Mouse (Mus musculus): Measurements from ENCODE around the gene Sirt3. TPM values are rescaled to one million over a fixed set of nuclear protein-coding genes. Genes with fewer than 3 reads are reported as not detected.

Sirt3 gene
- polyA plus RNA-seq, 1 experiment: 13.3 TPM

- H3K27me3 ChIP-seq (ENCODE audit: control insufficient read depth, insufficient read depth, low read length): no peaks in the 10 kb centered on the region
- H3K27ac ChIP-seq (ENCODE audit: insufficient read depth, low read length): no peak overlapping the region
- DNase-seq (ENCODE audit: low read depth in 1 of 2, low spot score in 2 of 2): no peak
- TF ChIP-seq CTCF (IDR thresholded peaks at IDR 0.05; ENCODE audit: extremely low read depth, insufficient read depth, insufficient read length, insufficient replicate concordance): no peak
- TF ChIP-seq POLR2A (IDR thresholded peaks at IDR 0.05; ENCODE audit: low read depth, low read length): no peak
- peaks cover 16% of the 10 kb centered on the region for H3K36me3 ChIP-seq (ENCODE audit: control insufficient read depth, insufficient read depth, low read length)
- no peak overlapping the region for H3K4me3 ChIP-seq (ENCODE audit: extremely low read depth, insufficient read depth, insufficient read length)
- peaks cover 10% of the 10 kb centered on the region for H3K4me1 ChIP-seq (ENCODE audit: control insufficient read depth, insufficient read depth, insufficient read length)
- WGBS: 91% methylated on average over 18 of the region's 18 CpGs
These were observed 27.6 kb downstream of the Sirt3 start for GRCm38 (mm10) chr7:140854483-140854882.

GRCm38 (mm10) chr7:140853386-140853785, 28.7 kb downstream of the Sirt3 start:
- WGBS: 82% methylated on average over 9 of the region's 9 CpGs
- no peaks in the 10 kb centered on the region for H3K27me3 ChIP-seq (ENCODE audit: control insufficient read depth, insufficient read depth, low read length)
- DNase-seq (ENCODE audit: low read depth in 1 of 2, low spot score in 2 of 2): no peak
- no peak overlapping the region for H3K4me3 ChIP-seq (ENCODE audit: extremely low read depth, insufficient read depth, insufficient read length)
- H3K4me1 ChIP-seq (ENCODE audit: control insufficient read depth, insufficient read depth, insufficient read length): peaks cover 6% of the 10 kb centered on the region
- TF ChIP-seq POLR2A (IDR thresholded peaks at IDR 0.05; ENCODE audit: low read depth, low read length) (no peak), CTCF (IDR thresholded peaks at IDR 0.05; ENCODE audit: extremely low read depth, insufficient read depth, insufficient read length, insufficient replicate concordance) (no peak)
- no peak overlapping the region for H3K27ac ChIP-seq (ENCODE audit: insufficient read depth, low read length)
- H3K36me3 ChIP-seq (ENCODE audit: control insufficient read depth, insufficient read depth, low read length): peaks cover 10% of the 10 kb centered on the region

- H3K36me3 ChIP-seq (ENCODE audit: control insufficient read depth, insufficient read depth, low read length): peaks cover 10% of the 10 kb centered on the region
- TF ChIP-seq POLR2A (IDR thresholded peaks at IDR 0.05; ENCODE audit: low read depth, low read length) (no peak), CTCF (IDR thresholded peaks at IDR 0.05; ENCODE audit: extremely low read depth, insufficient read depth, insufficient read length, insufficient replicate concordance) (no peak)
- H3K4me3 ChIP-seq (ENCODE audit: extremely low read depth, insufficient read depth, insufficient read length): no peak overlapping the region
- H3K27ac ChIP-seq (ENCODE audit: insufficient read depth, low read length): no peak overlapping the region
- DNase-seq (ENCODE audit: low read depth in 1 of 2, low spot score in 2 of 2): no peak
- no peaks in the 10 kb centered on the region for H3K27me3 ChIP-seq (ENCODE audit: control insufficient read depth, insufficient read depth, low read length)
- H3K4me1 ChIP-seq (ENCODE audit: control insufficient read depth, insufficient read depth, insufficient read length): no peaks in the 10 kb centered on the region
- 97% methylated on average over 4 of the region's 4 CpGs for WGBS
These were observed 30.2 kb downstream of the Sirt3 start for GRCm38 (mm10) chr7:140851916-140852315.

GRCm38 (mm10) chr7:140848591-140848990, 33.5 kb downstream of the Sirt3 start:
- no peak for TF ChIP-seq CTCF (IDR thresholded peaks at IDR 0.05; ENCODE audit: extremely low read depth, insufficient read depth, insufficient read length, insufficient replicate concordance)
- no peak for TF ChIP-seq POLR2A (IDR thresholded peaks at IDR 0.05; ENCODE audit: low read depth, low read length)
- WGBS: 93% methylated on average over 10 of the region's 10 CpGs
- Histone ChIP-seq H3K36me3 (ENCODE audit: control insufficient read depth, insufficient read depth, low read length) (peaks cover 4% of the 10 kb centered on the region), H3K27ac (ENCODE audit: insufficient read depth, low read length) (no peak overlapping the region), H3K4me1 (ENCODE audit: control insufficient read depth, insufficient read depth, insufficient read length) (no peaks in the 10 kb centered on the region), H3K27me3 (ENCODE audit: control insufficient read depth, insufficient read depth, low read length) (no peaks in the 10 kb centered on the region), H3K4me3 (ENCODE audit: extremely low read depth, insufficient read depth, insufficient read length) (no peak overlapping the region)
- DNase-seq (ENCODE audit: low read depth in 1 of 2, low spot score in 2 of 2): no peak

- Histone ChIP-seq H3K4me1 (ENCODE audit: control insufficient read depth, insufficient read depth, insufficient read length) (no peaks in the 10 kb centered on the region), H3K27ac (ENCODE audit: insufficient read depth, low read length) (no peak within 1 kb of the TSS), H3K27me3 (ENCODE audit: control insufficient read depth, insufficient read depth, low read length) (no peaks in the 10 kb centered on the region), H3K4me3 (ENCODE audit: extremely low read depth, insufficient read depth, insufficient read length) (no peak within 1 kb of the TSS), H3K36me3 (ENCODE audit: control insufficient read depth, insufficient read depth, low read length) (peaks cover 1% of the 10 kb centered on the region; the same call in 1 of the 2 replicates)
- no peak for DNase-seq (ENCODE audit: low read depth in 1 of 2, low spot score in 2 of 2)
- TF ChIP-seq CTCF (IDR thresholded peaks at IDR 0.05; ENCODE audit: extremely low read depth, insufficient read depth, insufficient read length, insufficient replicate concordance) (no peak), POLR2A (IDR thresholded peaks at IDR 0.05; ENCODE audit: low read depth, low read length) (no peak)
- whole genome bisulfite sequencing: 75% methylated on average over 11 of the region's 11 CpGs
These were observed 34.1 kb downstream of the Sirt3 start, which contains the start of gene Odf3 for GRCm38 (mm10) chr7:140847755-140848580. Gene Odf3, plus strand, starts transcription at chr7:140847805.

- no peak for DNase-seq (ENCODE audit: low read depth in 1 of 2, low spot score in 2 of 2)
- no peak overlapping the region for H3K27ac ChIP-seq (ENCODE audit: insufficient read depth, low read length)
- 88% methylated on average over 10 of the region's 10 CpGs for WGBS
- 0 out of 2 replicates have a peak, but pooled peaks cover 1% of the 10 kb centered on the region for H3K36me3 ChIP-seq (ENCODE audit: control insufficient read depth, insufficient read depth, low read length)
- H3K4me1 ChIP-seq (ENCODE audit: control insufficient read depth, insufficient read depth, insufficient read length): no peaks in the 10 kb centered on the region
- TF ChIP-seq CTCF (IDR thresholded peaks at IDR 0.05; ENCODE audit: extremely low read depth, insufficient read depth, insufficient read length, insufficient replicate concordance) (no peak), POLR2A (IDR thresholded peaks at IDR 0.05; ENCODE audit: low read depth, low read length) (no peak)
- no peak overlapping the region for H3K4me3 ChIP-seq (ENCODE audit: extremely low read depth, insufficient read depth, insufficient read length)
- no peaks in the 10 kb centered on the region for H3K27me3 ChIP-seq (ENCODE audit: control insufficient read depth, insufficient read depth, low read length)
These were observed 35.4 kb downstream of the Sirt3 start for GRCm38 (mm10) chr7:140846676-140847075.

GRCm38 (mm10) chr7:140845683-140846082, 36.4 kb downstream of the Sirt3 start:
- DNase-seq (ENCODE audit: low read depth in 1 of 2, low spot score in 2 of 2): no peak
- H3K36me3 ChIP-seq (ENCODE audit: control insufficient read depth, insufficient read depth, low read length): no peaks in the 10 kb centered on the region
- no peak overlapping the region for H3K4me3 ChIP-seq (ENCODE audit: extremely low read depth, insufficient read depth, insufficient read length)
- H3K27ac ChIP-seq (ENCODE audit: insufficient read depth, low read length): no peak overlapping the region
- H3K27me3 ChIP-seq (ENCODE audit: control insufficient read depth, insufficient read depth, low read length): no peaks in the 10 kb centered on the region
- 76% methylated on average over 4 of the region's 4 CpGs for WGBS
- TF ChIP-seq CTCF (IDR thresholded peaks at IDR 0.05; ENCODE audit: extremely low read depth, insufficient read depth, insufficient read length, insufficient replicate concordance) (no peak), POLR2A (IDR thresholded peaks at IDR 0.05; ENCODE audit: low read depth, low read length) (no peak)
- H3K4me1 ChIP-seq (ENCODE audit: control insufficient read depth, insufficient read depth, insufficient read length): no peaks in the 10 kb centered on the region

All from spleen, adult 2 months (tissue).